Mouse (Mus musculus): ENCODE data around the gene H2al1a.

The H2al1a gene

DNA sequence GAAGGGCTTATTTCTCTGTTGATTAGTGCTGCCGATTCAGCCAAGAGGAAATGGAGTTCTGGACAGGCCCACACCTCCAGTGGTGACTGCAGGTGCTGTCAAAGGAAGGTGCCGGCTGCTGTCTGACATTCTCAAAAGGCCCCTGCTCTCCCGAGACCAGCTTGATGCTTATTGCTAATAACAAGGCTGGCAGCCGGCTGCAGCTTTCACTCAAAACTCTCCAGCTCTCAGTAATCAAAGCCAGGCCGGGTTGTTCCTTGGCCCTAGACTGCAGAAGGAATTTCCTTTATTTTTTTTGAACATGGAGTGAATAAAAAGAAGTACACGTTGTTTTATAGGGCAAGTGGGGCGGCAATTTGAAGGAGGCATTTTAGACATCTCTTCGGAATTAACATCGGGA lies 46.7 kb downstream of the H2al1a start:
- no peak for DNase-seq (ENCODE audit: low spot score)

- no peak for DNase-seq (ENCODE audit: low spot score)
Observed at GRCm38 (mm10) chrX:11346756-11347155, 47.7 kb downstream of the H2al1a start.
